Mouse (Mus musculus) monocyte, adult 2 months (primary cell): Measurements from ENCODE around the gene Zfp788.
"Not testable (repeated sequence)": the region's sequence is repeated elsewhere in the genome, so short reads cannot be mapped to it uniquely, and the experiment has no call there.

Experiments used
- DNase-seq, 2 experiments: peaks; one replicate each; pipeline ENCODE4 v3.0.0; 2022; ENCODE audit warnings: low spot score in 2 of 2, low read depth in 1 of 2

Gene Zfp788

GRCm38 (mm10) chr7:41632409-41633220 is at the start of gene Zfp788:
Gene Zfp788, plus strand, starts transcription at chr7:41633203.
- peak; percentile 72 to 74 for DNase-seq

GRCm38 (mm10) chr7:41587831-41588230 is 45.2 kb upstream of the Zfp788 start:
- DNase-seq, result not testable (repeated sequence)

GRCm38 (mm10) chr7:41598615-41599014 is 34.4 kb upstream of the Zfp788 start:
- DNase-seq, result no peak

GRCm38 (mm10) chr7:41599034-41599813 is 33.8 kb upstream of the Zfp788 start, which contains the start of gene 2610021A01Rik:
Gene 2610021A01Rik, plus strand, starts transcription at chr7:41599230.
- peak; percentile 62 to 85 for DNase-seq

- DNase-seq, result no peak
Measured at GRCm38 (mm10) chr7:41599932-41600548, 33.0 kb upstream of the Zfp788 start.

- no peak for DNase-seq
Measured at GRCm38 (mm10) chr7:41611654-41612053, 21.3 kb upstream of the Zfp788 start.

GRCm38 (mm10) chr7:41616241-41616640 is 16.8 kb upstream of the Zfp788 start:
- not testable (repeated sequence) for DNase-seq

GRCm38 (mm10) chr7:41633221-41633984 is 400 bp downstream of the Zfp788 start:
- DNase-seq, result peak; percentile 59 to 73

GRCm38 (mm10) chr7:41674326-41674725 is 41.3 kb downstream of the Zfp788 start:
- not testable (repeated sequence) for DNase-seq
